In the genomic region with DNA sequence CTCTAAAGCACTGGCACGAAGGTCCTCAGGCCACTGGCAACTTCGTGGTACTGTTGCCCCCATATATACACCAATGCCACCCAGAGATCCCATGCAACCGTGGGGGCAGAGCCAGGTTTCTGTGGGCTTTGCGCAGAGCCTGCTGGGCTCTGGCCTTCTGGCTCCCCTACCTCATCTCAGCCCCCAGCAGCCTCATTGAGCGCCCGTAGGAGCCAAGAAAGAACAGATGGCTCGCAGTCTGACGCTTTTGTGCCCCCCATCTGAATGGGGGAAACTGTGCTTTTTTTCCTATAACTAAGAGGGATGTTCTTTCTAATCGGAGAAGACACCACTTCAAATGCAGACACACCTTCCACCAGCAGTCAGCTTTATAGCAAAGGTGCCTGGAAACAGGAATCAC, we compare ENCODE assay signal across 27 mouse cellular contexts.
DNase-seq lines count a peak whose midpoint lies in the region; TF ChIP-seq lines count a peak whose summit lies in the region.
"Had no signal": no experiment of that assay in that cellular context is flagged by ENCODE, and none has a peak within 500 bp of the region (broad histone marks: within the 10 kb centered on the region; RNA-seq: fewer than 3 reads in every experiment).

No protein-coding gene starts in this region.

- H3K36me3 ChIP-seq in myocyte (ENCODE audit: control insufficient read depth, insufficient read depth), result no peaks in the 10 kb centered on the region
- H3K36me3 ChIP-seq in hindbrain, embryonic 10.5 days, result no peaks in the 10 kb centered on the region
- H3K36me3 ChIP-seq: embryonic facial prominence, embryonic 12.5 days; heart, embryonic 12.5 days; intestine, embryonic 15.5 days; liver, embryonic 12.5 days; midbrain, embryonic 12.5 days had no signal

- no peaks in the 10 kb centered on the region; the same call in 1 of the 2 replicates for H3K27me3 ChIP-seq in cerebellum, adult 2 months (ENCODE audit: control insufficient read depth, insufficient read depth, low read length)
- peaks cover 4% of the 10 kb centered on the region for H3K27me3 ChIP-seq in myocyte (ENCODE audit: control insufficient read depth, insufficient read depth, insufficient read length)
- no peaks in the 10 kb centered on the region for H3K27me3 ChIP-seq in hindbrain, embryonic 10.5 days (ENCODE audit: insufficient read depth, poor library complexity, severe bottlenecking)
- H3K27me3 ChIP-seq: embryonic facial prominence, embryonic 12.5 days; intestine, embryonic 15.5 days; liver, embryonic 12.5 days had no signal

- no peaks in the 10 kb centered on the region for H3K9me3 ChIP-seq in hindbrain, embryonic 10.5 days
- H3K9me3 ChIP-seq: embryonic facial prominence, embryonic 12.5 days; heart, embryonic 12.5 days; intestine, embryonic 15.5 days; liver, embryonic 12.5 days; midbrain, embryonic 12.5 days had no signal

- H3K4me3 ChIP-seq in cerebellum, adult 2 months (replicated peaks; ENCODE audit: insufficient read depth, low read depth, low read length), result no peak overlapping the region
- H3K4me3 ChIP-seq in layer of hippocampus, adult 2 months, result no peak overlapping the region
- no peak overlapping the region for H3K4me3 ChIP-seq in myocyte
- no peak overlapping the region for H3K4me3 ChIP-seq in hindbrain, embryonic 10.5 days
- H3K4me3 ChIP-seq: embryonic facial prominence, embryonic 12.5 days; heart, adult 2 months; heart, embryonic 12.5 days; intestine, embryonic 15.5 days; liver, embryonic 12.5 days; midbrain, embryonic 12.5 days had no signal

- no peak overlapping the region for H3K27ac ChIP-seq in cerebellum, adult 2 months (ENCODE audit: insufficient read depth, low read length)
- H3K27ac ChIP-seq in layer of hippocampus, adult 2 months, result no peak overlapping the region
- H3K27ac ChIP-seq in hindbrain, embryonic 10.5 days, result no peak overlapping the region
- H3K27ac ChIP-seq: embryonic facial prominence, embryonic 12.5 days; heart, adult 2 months; intestine, embryonic 15.5 days; kidney, postnatal 0 days; liver, embryonic 12.5 days; midbrain, embryonic 12.5 days had no signal

- peak; percentile 55 to 76 for DNase-seq in cerebellum, postnatal 10 days
- DNase-seq in cerebellum, adult 2 months, result no peak
- peak; percentile 43 for DNase-seq in layer of hippocampus, adult 11-12 months (ENCODE audit: low spot score)
- DNase-seq in layer of hippocampus, postnatal 25 days (ENCODE audit: extremely low spot score in 1 of 2, low spot score in 1 of 2), result no peak
- peak; percentile 61 to 73 for DNase-seq in layer of hippocampus, adult 2 months (ENCODE audit: low spot score in 2 of 2)
- no peak for DNase-seq in hindbrain, embryonic 10.5 days (ENCODE audit: low spot score)
- no peak for DNase-seq in heart, postnatal 14 days
- DNase-seq: adrenal gland, adult 2 months; adrenal gland, postnatal 36 days; cerebellum, adult 9-10 months; embryo, embryonic 11 days; heart, adult 2 months; kidney, adult 2 months; kidney, postnatal 4 days; liver, postnatal 0 days; lung, postnatal 36 days; right cerebral cortex, postnatal 25 days; spleen, adult 18-20 months; thymus, postnatal 14 days had no signal

- H3K4me1 ChIP-seq in cerebellum, adult 2 months (ENCODE audit: control insufficient read depth, insufficient read depth, low read length), result peaks cover 12% of the 10 kb centered on the region
- peaks cover 11% of the 10 kb centered on the region for H3K4me1 ChIP-seq in hindbrain, embryonic 10.5 days (replicated peaks)
- H3K4me1 ChIP-seq: embryonic facial prominence, embryonic 12.5 days; heart, embryonic 12.5 days; intestine, embryonic 15.5 days; liver, embryonic 12.5 days; megakaryocyte, embryonic 14.5 days had no signal

- WGBS in cerebellum, adult 2 months, result 18% methylated on average over 9 of the region's 9 CpGs
- WGBS in hindbrain, embryonic 10.5 days, result 91% methylated on average over 9 of the region's 9 CpGs

- H3K79me2 ChIP-seq in myocyte (ENCODE audit: control insufficient read depth, insufficient read depth), result no peaks in the 10 kb centered on the region

- no peak overlapping the region for H3K4me2 ChIP-seq in myocyte (ENCODE audit: low read depth)
- H3K4me2 ChIP-seq: embryonic facial prominence, embryonic 12.5 days; heart, embryonic 12.5 days; intestine, embryonic 15.5 days; liver, embryonic 12.5 days; midbrain, embryonic 12.5 days had no signal

- no peak for TF ChIP-seq CTCF in cerebellum, adult 2 months (IDR thresholded peaks at IDR 0.05; ENCODE audit: borderline replicate concordance, insufficient read depth, low read depth, low read length)
- TF ChIP-seq CTCF in layer of hippocampus, adult 2 months (conservative IDR thresholded peaks at IDR 0.05), result no peak

- intact Hi-C loops in heart, postnatal 14 days (cut with DNase I), result no loop called here

- peak overlapping the region; percentile 25 for H3ac ChIP-seq in myocyte (ENCODE audit: control insufficient read depth, insufficient read length)

- TF ChIP-seq POLR2A in cerebellum, adult 2 months (IDR thresholded peaks at IDR 0.05; ENCODE audit: borderline replicate concordance, insufficient read depth, low read length), result no peak
- no peak for TF ChIP-seq POLR2A in myocyte (IDR thresholded peaks at IDR 0.05; ENCODE audit: insufficient read length, low read depth)

TF ChIP-seq in myocyte, 11 proteins besides CTCF, POLR2A, EP300 and RAD21:
- no peak for TF ChIP-seq TCF12 (IDR thresholded peaks at IDR 0.05; ENCODE audit: insufficient read depth, poor library complexity, severe bottlenecking)
- TF ChIP-seq MYOG (IDR thresholded peaks at IDR 0.05; ENCODE audit: control insufficient read depth in 1 of 3, insufficient read depth in 1 of 3, insufficient read length in 2 of 3, low read depth in 2 of 3), result no peak
- no peak for TF ChIP-seq USF1 (IDR thresholded peaks at IDR 0.05; ENCODE audit: low read depth)
- no peak for TF ChIP-seq E2F4 (IDR thresholded peaks at IDR 0.05; ENCODE audit: insufficient read depth)
- no peak for TF ChIP-seq MYOD1 (IDR thresholded peaks at IDR 0.05; ENCODE audit: control insufficient read depth in 1 of 3, insufficient read length in 2 of 3, low read depth in 2 of 3)
- no peak for TF ChIP-seq CEBPB (IDR thresholded peaks at IDR 0.05; ENCODE audit: insufficient read depth, poor library complexity, severe bottlenecking)
- TF ChIP-seq REST (IDR thresholded peaks at IDR 0.05; ENCODE audit: insufficient read depth, insufficient read length), result no peak
- no peak for TF ChIP-seq POLR2AphosphoS2 (IDR thresholded peaks at IDR 0.05; ENCODE audit: insufficient read length, low read depth)
- no peak for TF ChIP-seq SRF (IDR thresholded peaks at IDR 0.05; ENCODE audit: control insufficient read depth, insufficient read length, low read depth)
- no peak for TF ChIP-seq TCF3 (IDR thresholded peaks at IDR 0.05; ENCODE audit: insufficient read length, low read depth)
- no peak for TF ChIP-seq MAX (IDR thresholded peaks at IDR 0.05; ENCODE audit: low read depth)

Comparison
In these comparisons a context has a peak if more than half of its experiments do, and no peak if none do; other contexts are left out.
1. DNase-seq: peak in cerebellum, postnatal 10 days (2 of 2), layer of hippocampus, adult 11-12 months (single experiment) and layer of hippocampus, adult 2 months (2 of 2); none in cerebellum, adult 2 months (0 of 2), layer of hippocampus, postnatal 25 days (0 of 2), hindbrain, embryonic 10.5 days (single experiment) and heart, postnatal 14 days (0 of 2).